In the genomic region with DNA sequence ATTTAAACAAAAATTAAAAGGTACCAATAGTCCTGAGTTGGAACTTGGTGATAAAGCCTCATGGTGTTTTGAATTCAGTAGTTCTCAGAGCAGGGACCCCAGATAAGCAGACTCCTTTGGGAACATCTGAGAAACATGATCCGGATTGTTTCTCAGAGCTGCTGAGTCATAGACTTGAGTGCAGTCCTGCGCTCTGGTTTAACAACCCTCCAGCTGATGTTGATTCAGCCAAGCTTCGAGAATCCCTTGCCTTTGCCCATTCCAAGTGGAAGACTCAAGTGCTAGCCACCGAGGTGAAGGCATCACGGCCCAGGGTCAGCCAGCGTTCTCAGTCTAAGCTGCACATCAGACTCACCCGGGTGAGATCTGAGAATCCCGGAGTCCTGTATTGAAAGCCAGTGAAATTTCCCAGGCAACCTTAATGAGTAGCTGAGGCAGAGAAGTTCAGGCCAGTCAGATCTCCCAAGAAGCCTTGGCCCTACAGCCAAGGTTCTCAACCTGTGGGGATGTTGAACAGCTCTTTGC, we compare ENCODE assay signal across 26 mouse cellular contexts. TPM values are rescaled to one million over a fixed set of nuclear protein-coding genes. Genes with fewer than 3 reads are reported as not detected.
DNase-seq lines count a peak whose midpoint lies in the region; TF ChIP-seq lines count a peak whose summit lies in the region.
"Had no signal": no experiment of that assay in that cellular context is flagged by ENCODE, and none has a peak within 500 bp of the region (broad histone marks: within the 10 kb centered on the region; RNA-seq: fewer than 3 reads in every experiment).

No protein-coding gene starts in this region.

- TF ChIP-seq POLR2A in lung, adult 2 months (IDR thresholded peaks at IDR 0.05; ENCODE audit: borderline replicate concordance, extremely low read depth, low read depth, low read length), result no peak

- no peaks in the 10 kb centered on the region for H3K4me1 ChIP-seq in lung, adult 2 months (ENCODE audit: control insufficient read depth, insufficient read depth, low read length)
- H3K4me1 ChIP-seq: embryonic facial prominence, embryonic 15.5 days; liver, embryonic 12.5 days; neural tube, embryonic 12.5 days had no signal

- WGBS in lung, adult 2 months, result 54% methylated on average over 8 of the region's 8 CpGs

- H3K4me3 ChIP-seq in lung, adult 2 months (replicated peaks; ENCODE audit: extremely low read depth, low read depth, low read length), result no peak overlapping the region
- H3K4me3 ChIP-seq: embryonic facial prominence, embryonic 15.5 days; liver, embryonic 12.5 days; neural tube, embryonic 12.5 days had no signal

- TF ChIP-seq CTCF in lung, adult 2 months (IDR thresholded peaks at IDR 0.05; ENCODE audit: insufficient read depth, low read length), result no peak

- DNase-seq in gastrocnemius, adult 18-20 months (ENCODE audit: low spot score), result peak; percentile 30
- no peak for DNase-seq in gastrocnemius, postnatal 4 days (ENCODE audit: low spot score in 2 of 2)
- peak; percentile 10 to 26 for DNase-seq in lung, adult 18-20 months
- DNase-seq in lung, adult 2 months, result no peak
- DNase-seq in adipocyte (ENCODE audit: low spot score), result peak; percentile 11
- DNase-seq in lung, postnatal 25 days (ENCODE audit: low spot score), result peak; percentile 12
- no peak for DNase-seq in kidney, adult 11 months
- DNase-seq in adrenal gland, postnatal 36 days, result no peak
- DNase-seq: cerebellum, adult 2 months; right cerebral cortex, postnatal 25 days; thymus, adult 2 months had no signal

RNA-seq across cellular contexts. Expression of gene Scp2d1, which starts 48.8 kb away (rescaled TPM):
- not detected for total RNA-seq in gastrocnemius, adult 18-20 months (2021)
- not detected for total RNA-seq in gastrocnemius, postnatal 4 days (2021)
- not detected in 2 replicates for polyA plus RNA-seq in lung, adult 2 months (2012; rRNA removed)
- total RNA-seq in adrenal gland, postnatal 36 days (2021), result not detected
- total RNA-seq: adrenal gland, adult 18-20 months; CH12.LX; layer of hippocampus, postnatal 25 days; left cerebral cortex, postnatal 25 days; megakaryocyte progenitor cell, adult 5-6 weeks had no signal
- polyA plus RNA-seq: cerebellum, adult 2 months; cortical plate, adult 2 months; embryonic facial prominence, embryonic 15.5 days; forebrain, embryonic 14.5 days; hindbrain, embryonic 11.5 days; inflammation-experienced regulatory T-cells, adult 6 months; kidney, embryonic 14.5 days; large intestine, adult 2 months; liver, embryonic 12.5 days; midbrain, embryonic 16.5 days; neural tube, embryonic 12.5 days; thymus, adult 2 months had no signal

Comparison
In these comparisons a context has a peak if more than half of its experiments do, and no peak if none do; other contexts are left out.
1. DNase-seq: peak in gastrocnemius, adult 18-20 months (single experiment), lung, adult 18-20 months (2 of 2), adipocyte (single experiment) and lung, postnatal 25 days (single experiment); none in gastrocnemius, postnatal 4 days (0 of 2), lung, adult 2 months (single experiment), kidney, adult 11 months (single experiment) and adrenal gland, postnatal 36 days (0 of 2).